Mouse (Mus musculus) natural killer cell, adult 2 months (primary cell): ENCODE results near the gene Wdr31.
"Not testable (repeated sequence)": the region's sequence is repeated elsewhere in the genome, so short reads cannot be mapped to it uniquely, and the experiment has no call there.

Source experiments
- DNase-seq, 2 experiments: peaks; one replicate each; pipeline ENCODE4 v3.0.0; 2022; ENCODE audit warnings: low spot score in 2 of 2

The Wdr31 gene

DNA sequence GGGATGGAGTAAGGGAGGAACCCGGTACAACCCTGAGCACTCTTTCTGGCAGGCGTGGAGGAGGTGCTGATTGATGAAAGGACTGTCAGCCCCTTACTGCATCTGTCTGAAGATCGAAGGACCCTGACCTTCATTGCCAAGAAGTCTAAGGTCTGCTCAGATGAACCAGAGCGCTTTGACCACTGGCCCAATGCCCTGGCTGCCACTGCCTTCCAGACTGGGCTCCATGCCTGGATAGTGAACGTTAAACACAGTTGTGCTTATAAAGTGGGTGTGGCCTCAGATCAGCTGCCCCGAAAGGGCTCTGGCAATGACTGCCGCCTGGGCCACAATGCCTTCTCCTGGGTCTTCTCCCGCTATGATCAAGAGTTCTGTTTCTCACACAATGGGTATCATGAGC lies 25.2 kb upstream of the Wdr31 start:
- DNase-seq: no peak

DNA sequence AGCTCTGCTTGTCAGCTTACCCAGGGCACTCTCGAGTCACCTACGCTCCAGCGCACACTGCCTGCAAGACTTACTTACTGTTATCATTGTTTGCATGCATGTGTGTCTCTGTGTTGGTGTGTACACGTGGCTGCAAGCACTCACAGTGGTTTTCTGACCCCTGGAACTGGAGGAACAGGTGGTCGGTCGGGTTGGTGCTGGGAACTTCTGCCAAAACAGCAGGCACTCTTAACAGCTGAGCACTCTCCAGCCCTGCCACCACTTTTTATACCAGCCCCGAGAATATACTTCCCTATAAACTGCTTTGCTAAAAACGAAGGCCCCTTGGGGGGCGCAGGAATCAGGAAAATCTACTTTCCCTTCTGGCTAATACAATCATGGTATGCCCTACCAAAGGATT lies 23.5 kb upstream of the Wdr31 start:
- DNase-seq: no peak

- DNase-seq: no peak
These were observed 22.0 kb upstream of the Wdr31 start for GRCm38 (mm10) chr4:62492682-62493081.

DNA sequence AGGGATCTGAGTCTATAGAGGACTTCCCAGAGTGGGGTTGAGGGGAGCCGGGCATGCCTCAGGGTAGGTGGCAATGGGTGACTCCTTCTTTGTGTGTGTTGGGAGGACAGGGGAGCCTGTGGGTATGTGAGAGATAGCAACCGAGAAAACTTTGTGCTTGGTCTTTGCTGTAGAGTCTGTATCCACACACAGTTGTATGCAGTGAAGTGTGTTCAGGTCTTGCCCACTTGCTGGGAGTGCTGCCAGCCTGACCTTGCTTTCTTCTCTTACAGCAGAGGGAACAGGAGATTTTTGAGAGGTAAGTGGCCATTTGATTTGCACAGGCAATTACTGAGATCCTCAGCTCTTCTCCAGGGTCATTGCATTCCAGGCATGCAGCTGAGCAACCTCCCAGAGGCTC lies 17.2 kb upstream of the Wdr31 start:
- DNase-seq: no peak

DNA sequence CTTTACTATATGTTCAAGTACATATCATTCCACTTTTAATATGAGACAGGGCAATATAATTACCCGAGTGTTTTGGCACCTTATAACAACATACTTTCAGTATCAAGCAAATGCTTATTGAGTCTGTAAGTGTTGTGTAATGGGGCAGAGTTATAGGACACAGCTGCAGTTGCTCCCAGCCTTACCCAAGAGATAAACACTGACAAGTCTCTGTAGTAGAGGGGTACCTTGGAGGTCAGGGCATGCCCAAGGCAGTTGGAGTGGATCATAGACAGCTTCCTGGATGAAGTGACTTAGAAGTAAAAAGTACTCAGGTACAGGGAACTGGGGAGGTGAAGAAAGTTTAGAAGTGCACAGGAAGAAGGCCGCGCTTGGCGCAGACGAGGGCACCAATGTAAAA lies 16.5 kb upstream of the Wdr31 start:
- DNase-seq: no peak

DNA sequence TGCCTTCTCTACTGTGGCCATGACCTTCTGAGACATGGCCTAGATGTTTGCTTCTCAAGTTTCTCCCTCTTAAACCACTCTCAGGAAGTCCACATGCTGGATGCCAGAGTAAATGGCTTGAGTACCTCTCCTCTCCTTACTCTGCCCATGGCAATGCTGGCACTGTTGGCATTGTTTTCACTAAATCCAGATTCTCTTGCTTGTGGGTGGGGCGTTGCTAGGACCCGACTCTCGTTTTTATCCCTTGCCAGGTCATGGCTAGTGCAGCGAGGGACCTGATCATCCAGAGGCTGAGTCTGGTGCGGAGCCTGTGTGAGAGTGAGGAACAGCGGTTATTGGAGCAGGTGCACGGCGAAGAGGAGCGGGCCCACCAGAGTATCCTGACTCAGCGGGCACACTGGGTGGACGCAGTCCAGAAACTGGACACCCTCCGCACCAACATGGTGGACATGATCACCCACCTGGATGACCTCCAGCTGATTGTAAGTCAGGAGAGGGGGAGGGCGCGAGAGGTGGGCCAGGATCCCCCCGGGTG lies 15.5 kb upstream of the Wdr31 start:
- no peak for DNase-seq

- no peak for DNase-seq
These were observed 14.9 kb upstream of the Wdr31 start for GRCm38 (mm10) chr4:62485450-62486161.

DNA sequence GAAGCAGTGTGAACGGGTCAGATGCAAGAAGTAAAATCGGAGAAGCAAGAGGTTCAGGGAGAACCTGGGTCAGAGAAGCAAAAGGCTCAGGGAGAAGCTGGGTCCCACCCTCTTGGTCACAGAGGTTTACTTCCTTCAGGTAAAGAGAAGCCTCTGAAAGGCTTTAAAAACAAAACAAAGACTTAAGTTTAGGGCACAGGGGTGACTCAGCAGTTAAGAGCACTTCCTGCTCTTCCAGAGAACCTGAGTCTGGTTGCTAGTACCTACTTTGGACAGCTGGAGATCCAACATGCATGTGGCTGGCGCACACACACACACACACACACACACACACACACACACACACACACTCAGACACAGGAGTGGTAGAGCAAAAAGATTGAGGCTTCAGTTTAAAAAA lies 14.2 kb upstream of the Wdr31 start:
- DNase-seq: no peak

- peak; percentile 76 to 84 for DNase-seq
These were observed 10.3 kb upstream of the Wdr31 start for GRCm38 (mm10) chr4:62480709-62481605.

DNA sequence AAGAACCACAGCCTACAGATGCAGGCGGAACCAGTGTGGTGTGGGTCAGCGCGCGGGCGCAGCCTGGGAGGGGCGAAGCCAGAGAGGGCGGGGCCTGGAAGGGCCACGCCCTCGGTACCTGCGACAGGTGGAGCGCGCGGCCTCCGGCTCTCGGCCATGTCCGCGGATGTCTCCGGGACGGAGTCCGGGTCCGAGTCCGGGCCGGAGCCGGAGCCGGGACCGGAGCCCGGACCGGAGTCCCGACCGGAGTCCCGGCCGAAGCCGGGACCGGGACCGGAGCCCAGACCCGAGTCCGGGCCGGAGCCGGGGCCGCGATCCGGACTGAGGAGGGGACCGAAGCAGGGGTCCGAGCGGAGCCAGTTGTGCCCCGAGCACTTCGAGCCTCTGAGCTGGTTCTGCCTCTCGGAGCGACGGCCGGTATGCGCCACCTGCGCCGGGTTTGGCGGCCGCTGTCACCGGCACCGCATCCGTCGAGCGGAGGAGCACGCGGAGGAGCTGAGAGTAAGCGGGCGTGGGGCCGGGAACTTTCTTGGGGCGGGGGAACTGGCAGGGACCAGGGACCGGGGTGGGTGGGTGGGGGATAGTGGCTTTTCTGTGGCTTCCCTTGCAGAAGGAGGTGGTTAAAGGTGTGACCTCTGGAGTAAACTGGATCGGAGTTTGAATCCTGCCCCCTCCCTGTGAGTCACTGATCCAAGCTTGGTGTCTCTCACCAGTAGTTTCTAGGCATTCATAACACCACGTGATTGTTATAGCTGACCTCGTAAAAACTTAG lies 9.4 kb upstream of the Wdr31 start, which contains the start of gene Bspry:
TSS of gene Bspry (plus strand) at position 117 of the 772 bp plus-strand sequence.
- peak; percentile 60 to 69 for DNase-seq

- DNase-seq: not testable (repeated sequence)
These were observed 8.9 kb upstream of the Wdr31 start for GRCm38 (mm10) chr4:62479593-62479936.

DNA sequence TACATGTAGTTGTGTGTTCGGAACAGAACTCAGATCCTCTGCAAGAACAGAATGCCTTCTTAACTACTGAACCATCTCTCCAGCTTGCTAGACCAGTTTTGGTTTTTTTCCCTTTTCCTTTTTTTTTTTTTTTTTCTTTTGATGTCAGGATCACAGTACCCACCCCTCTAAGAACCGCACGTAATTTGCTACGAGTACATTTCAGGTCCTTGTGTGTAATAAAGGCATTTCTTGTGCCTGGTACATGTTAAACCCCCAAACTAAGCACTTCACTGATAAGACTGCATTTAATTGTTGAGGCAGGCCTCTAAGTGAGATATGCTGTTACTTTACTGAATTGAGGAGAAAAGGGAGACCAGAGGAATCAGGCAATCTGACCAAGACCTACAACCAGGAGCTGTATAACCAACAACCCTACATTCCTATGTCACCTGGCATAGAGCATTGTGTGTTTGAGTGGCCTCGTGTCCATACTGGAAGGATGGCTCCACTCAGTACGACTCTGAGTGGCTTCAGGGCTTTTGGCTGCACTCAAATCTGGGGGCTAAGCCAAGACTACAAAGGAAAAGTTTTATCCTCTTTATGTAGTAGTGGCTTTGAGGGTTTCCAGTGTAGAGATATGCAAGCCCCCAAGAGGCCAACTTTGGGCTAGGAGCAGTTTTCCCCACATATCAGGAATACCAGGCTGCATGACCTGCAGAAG lies 7.0 kb upstream of the Wdr31 start:
- DNase-seq: no peak

- DNase-seq: peak; percentile 15 to 36
These were observed 5.1 kb upstream of the Wdr31 start for GRCm38 (mm10) chr4:62475793-62476192.

- DNase-seq: no peak
These were observed 4.4 kb upstream of the Wdr31 start for GRCm38 (mm10) chr4:62475131-62475530.

DNA sequence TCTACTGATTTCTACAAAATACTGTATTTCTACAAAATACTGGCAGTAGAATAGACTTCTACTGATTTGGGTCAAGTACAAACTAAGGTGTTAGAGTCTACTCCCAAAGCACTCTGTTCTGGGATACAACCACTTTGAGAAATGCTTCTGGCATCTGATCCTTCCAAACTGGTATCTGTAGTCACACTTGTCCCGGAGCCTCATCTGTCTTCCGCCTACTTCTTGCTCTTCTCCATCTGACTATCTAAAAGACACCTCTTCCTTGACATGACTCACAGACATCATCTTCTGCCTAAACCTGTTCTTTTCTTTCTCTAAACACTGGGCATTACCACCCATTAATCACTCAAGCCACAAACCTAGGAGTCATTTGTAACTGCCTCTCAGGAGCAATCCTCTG lies 1.4 kb upstream of the Wdr31 start:
- DNase-seq: no peak

DNA sequence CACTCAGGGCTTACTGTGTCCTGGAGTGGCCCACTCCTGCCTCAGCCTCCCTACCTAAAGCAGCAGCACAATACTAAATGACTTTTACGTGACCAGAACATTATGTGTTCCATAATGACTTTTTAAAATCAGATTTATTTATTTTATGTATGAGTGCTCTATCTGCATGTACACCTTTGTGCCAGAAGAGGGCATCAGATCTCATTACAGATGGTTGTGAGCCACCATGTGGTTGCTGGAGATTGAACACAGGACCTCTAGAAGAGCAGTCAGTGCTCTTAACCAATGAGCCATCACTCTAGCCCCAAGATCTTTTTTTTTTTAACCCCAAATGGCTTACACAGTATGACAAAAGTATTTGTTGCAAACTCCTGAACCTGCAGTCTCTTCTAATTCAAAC lies 2.5 kb downstream of the Wdr31 start:
- DNase-seq: peak in 1 of 2 experiments; percentile 11

- no peak for DNase-seq
These were observed 7.6 kb downstream of the Wdr31 start for GRCm38 (mm10) chr4:62463124-62463523.

DNA sequence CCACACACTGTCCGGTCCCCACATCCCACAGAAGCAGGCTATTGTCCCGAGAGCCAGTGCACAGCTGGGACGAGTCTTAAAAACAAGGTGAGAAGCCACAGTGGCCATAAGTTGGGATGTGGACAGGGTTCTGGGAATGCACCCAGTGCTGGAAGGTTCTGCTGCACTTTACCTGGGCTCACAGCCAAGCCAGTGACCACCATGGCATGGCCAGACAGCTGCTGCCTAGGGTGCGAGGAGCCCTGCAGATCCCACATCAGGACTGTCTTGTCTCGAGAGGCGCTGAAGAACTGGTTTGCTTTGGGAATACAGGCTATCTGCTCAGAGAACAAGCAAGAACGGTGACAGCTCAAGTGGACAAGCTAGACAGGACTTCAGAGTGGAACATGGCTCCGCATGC lies 10.3 kb downstream of the Wdr31 start:
- no peak for DNase-seq

DNA sequence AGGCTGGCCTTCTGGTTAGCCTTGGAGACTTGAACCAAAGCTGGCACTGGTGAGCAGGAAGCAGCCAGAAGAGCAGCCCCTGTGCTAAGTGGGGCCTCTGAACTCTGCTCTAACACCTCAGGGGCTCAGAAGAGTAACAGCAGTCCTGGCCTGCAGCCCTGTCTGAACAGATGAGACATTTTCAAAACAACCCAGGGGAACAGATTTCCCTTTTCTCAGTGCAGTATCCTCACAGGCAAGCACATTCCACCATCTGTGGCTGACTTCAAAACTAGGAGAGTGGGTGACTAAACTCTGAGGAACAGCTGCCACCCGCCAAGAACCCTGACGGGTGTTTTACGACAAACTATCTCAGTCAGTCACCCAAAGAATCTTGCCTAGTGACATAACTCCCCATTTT lies 11.6 kb downstream of the Wdr31 start:
- DNase-seq: no peak

GRCm38 (mm10) chr4:62454995-62455394 lies 15.7 kb downstream of the Wdr31 start:
- DNase-seq: peak; percentile 39 to 43

DNA sequence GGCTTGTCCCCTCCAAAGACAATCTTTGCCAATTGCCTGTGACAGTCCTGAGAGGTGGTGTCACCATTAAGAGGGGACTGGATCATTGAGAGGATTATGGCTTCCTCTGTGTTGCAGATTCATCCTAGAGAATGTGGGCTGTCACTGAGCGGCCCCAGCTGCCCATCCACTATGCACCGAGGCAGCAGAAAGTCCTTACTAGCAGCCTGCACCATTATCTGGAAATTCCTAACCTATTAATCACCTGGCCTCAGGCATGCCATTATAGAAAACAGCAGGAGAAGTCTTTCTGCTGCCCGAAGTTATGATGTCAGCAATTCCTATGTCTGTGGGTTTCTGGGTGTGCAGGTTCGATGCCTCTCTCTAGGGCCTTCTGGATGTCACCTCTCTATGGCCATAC lies 29.7 kb downstream of the Wdr31 start:
- DNase-seq: no peak
